Mouse (Mus musculus) heart, embryonic 11.5 days (tissue): ENCODE data around the gene 1700088E04Rik. TPM values are rescaled to one million over a fixed set of nuclear protein-coding genes. Genes with fewer than 3 reads are reported as not detected.
A peak's percentile ranks its signal among the peaks of the same experiment; 100 is the strongest.

Experiments
- ATAC-seq: fragments of 200-750 bp; cut with Nextera tagmentation; replicated peaks from 2 replicates; pipeline ENCODE4 v1.8.0; 2017; ENCODE audit warnings: moderate library complexity; ENCODE audit not compliant: insufficient number of reproducible peaks, low FRiP score, low TSS enrichment
- H3K27ac ChIP-seq: fragments of 300-500 bp; sonication (generic); 2 replicates; pipeline ENCODE4 v1.5.1; 2014; ENCODE audit warnings: mild to moderate bottlenecking, low read depth, low read length
- H3K27me3 ChIP-seq: fragments of 300-500 bp; sonication (generic); 2 replicates; pipeline ENCODE4 v1.6.1; 2014; ENCODE audit warnings: mild to moderate bottlenecking, low read length, mixed read lengths; ENCODE audit not compliant: control insufficient read depth, insufficient read depth
- H3K36me3 ChIP-seq: fragments of 300-500 bp; sonication (generic); 2 replicates; pipeline ENCODE4 v1.6.1; 2014; ENCODE audit warnings: mild to moderate bottlenecking, low read length, moderate library complexity, mixed read lengths; ENCODE audit not compliant: control insufficient read depth, insufficient read depth
- H3K4me1 ChIP-seq: fragments of 300-500 bp; sonication (generic); 2 replicates; pipeline ENCODE4 v1.6.1; 2014; ENCODE audit warnings: low read length; ENCODE audit not compliant: control insufficient read depth, insufficient read depth
- H3K4me2 ChIP-seq: fragments of 300-500 bp; sonication (generic); 2 replicates; pipeline ENCODE4 v1.6.1; 2014; ENCODE audit warnings: mild to moderate bottlenecking, moderate library complexity
- H3K4me3 ChIP-seq: fragments of 300-500 bp; sonication (generic); 2 replicates; pipeline ENCODE4 v1.5.1; 2014; ENCODE audit warnings: low read depth, low read length
- H3K9ac ChIP-seq: fragments of 300-500 bp; sonication (generic); 2 replicates; pipeline ENCODE4 v1.6.1; 2014; ENCODE audit warnings: mild to moderate bottlenecking, low read depth, low read length, moderate library complexity
- H3K9me3 ChIP-seq: fragments of 300-500 bp; sonication (generic); replicated peaks from 2 replicates; pipeline ENCODE4 v1.6.1; 2016; ENCODE audit warnings: low read length; ENCODE audit not compliant: control insufficient read depth
- WGBS: fragments of 180-500 bp; shearing (Covaris S2); extraction: QIAGEN DNeasy Blood & Tissue Kit; methylation state at CpG from one replicate; pipeline ENCODE4 v1.1.7; 2014; ENCODE audit not compliant: insufficient replicate concordance; 5-methylcytosine and 5-hydroxymethylcytosine counted together
- polyA plus RNA-seq: library from polyadenylated mRNA; unstranded; fragments of >200 nt; fragmentation: Nextera tagmentation; extraction: Ambion mirVana; gene quantifications from 2 replicates; pipeline ENCODE4 v1.2.1, GENCODE M21; 2014

Gene 1700088E04Rik
- polyA plus RNA-seq, 1 experiment from 2014 or later, result 7.1 TPM

- no peak overlapping the region for H3K4me3 ChIP-seq
- H3K4me1 ChIP-seq, result peaks cover 15% of the 10 kb centered on the region
- no peak overlapping the region for H3K4me2 ChIP-seq
- no peaks in the 10 kb centered on the region for H3K9me3 ChIP-seq
- no peak overlapping the region for H3K9ac ChIP-seq
- H3K36me3 ChIP-seq, result no peaks in the 10 kb centered on the region
- H3K27ac ChIP-seq, result no peak overlapping the region
- ATAC-seq, result no peak
- peaks cover 89% of the 10 kb centered on the region for H3K27me3 ChIP-seq
- 63% methylated on average over 7 of the region's 7 CpGs for WGBS
Measured at GRCm38 (mm10) chr15:79162301-79162700, 21.2 kb upstream of the 1700088E04Rik start.

DNA sequence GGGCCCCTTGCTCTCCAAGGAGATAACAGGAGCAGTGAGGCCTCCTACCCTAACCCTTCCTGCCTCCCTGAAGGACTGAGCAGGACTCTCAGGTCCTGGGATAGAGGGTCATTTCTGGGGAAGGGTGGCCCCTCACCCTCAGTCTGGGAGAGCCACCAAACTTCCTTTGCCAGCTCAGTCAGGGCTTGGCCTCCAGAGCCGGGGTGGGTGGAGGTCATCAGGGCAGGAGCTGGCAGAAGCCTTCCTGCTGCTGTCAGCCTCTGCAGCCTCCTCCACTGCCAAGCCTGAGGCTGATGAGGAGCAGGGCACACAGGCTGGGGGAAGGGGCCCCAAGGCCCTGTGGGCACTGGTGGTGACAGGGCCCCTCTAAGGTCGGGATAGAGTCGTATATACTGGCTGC is 14.5 kb upstream of the 1700088E04Rik start:
- WGBS, result 36% methylated on average over 3 of the region's 3 CpGs
- Histone ChIP-seq H3K27ac (no peak overlapping the region), H3K9ac (peak overlapping the region; percentile 39; the same call in 1 of the 2 replicates), H3K4me1 (peaks cover 11% of the 10 kb centered on the region), H3K27me3 (peaks cover 30% of the 10 kb centered on the region), H3K4me3 (no peak overlapping the region), H3K36me3 (peaks cover 8% of the 10 kb centered on the region), H3K9me3 (no peaks in the 10 kb centered on the region), H3K4me2 (no peak overlapping the region)
- ATAC-seq, result 0 out of 2 replicates have a peak, but pooled peaks have one; percentile 16

DNA sequence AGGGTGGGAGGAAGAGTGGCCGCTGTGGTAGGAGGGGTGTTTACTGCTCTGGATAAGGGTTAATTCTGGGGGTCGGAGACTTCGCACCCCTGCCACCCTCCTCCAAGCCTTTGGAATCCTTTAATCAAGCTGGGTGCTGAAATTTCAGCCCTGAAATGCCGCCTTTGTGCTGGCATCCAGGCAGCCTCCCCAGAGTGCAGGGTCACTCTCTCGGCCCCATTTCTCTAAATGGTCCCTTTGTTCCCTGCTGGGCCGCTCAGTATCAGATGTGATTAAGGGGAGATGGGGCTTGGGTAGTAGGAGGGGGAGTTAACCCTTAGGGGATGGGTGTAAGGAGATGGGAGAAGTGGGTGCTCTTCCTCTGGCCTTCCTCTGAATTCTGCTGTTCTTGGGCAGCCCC is 11.7 kb upstream of the 1700088E04Rik start:
- H3K9me3 ChIP-seq, result no peaks in the 10 kb centered on the region
- peaks cover 16% of the 10 kb centered on the region for H3K36me3 ChIP-seq
- 53% methylated on average over 6 of the region's 6 CpGs for WGBS
- no peak overlapping the region for H3K4me3 ChIP-seq
- no peak overlapping the region for H3K4me2 ChIP-seq
- H3K4me1 ChIP-seq, result peaks cover 11% of the 10 kb centered on the region
- H3K27me3 ChIP-seq, result 0 out of 2 replicates have a peak, but pooled peaks cover 6% of the 10 kb centered on the region
- ATAC-seq, result no peak
- H3K9ac ChIP-seq, result no peak overlapping the region
- H3K27ac ChIP-seq, result no peak overlapping the region

GRCm38 (mm10) chr15:79151881-79152280 is 10.8 kb upstream of the 1700088E04Rik start:
- no peak overlapping the region for H3K27ac ChIP-seq
- no peak for ATAC-seq

DNA sequence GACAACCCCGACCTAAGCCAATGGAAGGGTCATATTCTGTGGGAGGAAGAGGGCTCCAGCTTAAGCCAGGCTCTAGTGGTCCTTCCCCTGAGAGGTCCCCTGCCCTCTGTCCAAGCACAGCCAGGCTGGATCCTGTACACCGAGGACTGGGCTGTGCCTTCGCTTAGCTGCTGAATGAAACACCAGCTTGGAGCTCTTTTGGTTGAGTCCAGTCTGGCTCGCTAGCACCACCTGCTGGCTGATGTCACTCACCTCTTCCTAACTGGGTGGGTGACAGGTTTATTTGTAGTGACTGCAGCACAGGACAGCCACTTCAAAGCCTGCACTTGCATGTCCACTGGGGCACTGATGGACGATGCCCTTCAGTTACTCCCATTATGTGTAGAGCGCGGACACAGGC is 7.5 kb upstream of the 1700088E04Rik start:
- H3K4me2 ChIP-seq, result no peak overlapping the region
- no peak overlapping the region for H3K9ac ChIP-seq
- peaks cover 30% of the 10 kb centered on the region for H3K36me3 ChIP-seq
- 50% methylated on average over 7 of the region's 7 CpGs for WGBS
- no peak overlapping the region for H3K27ac ChIP-seq
- no peaks in the 10 kb centered on the region for H3K27me3 ChIP-seq
- H3K4me1 ChIP-seq, result no peaks in the 10 kb centered on the region
- ATAC-seq, result peak; percentile 42; the same call in 1 of the 2 replicates
- no peaks in the 10 kb centered on the region for H3K9me3 ChIP-seq
- H3K4me3 ChIP-seq, result no peak overlapping the region

More at GRCm38 (mm10) chr15:79151881-79152280, 10.8 kb upstream of the 1700088E04Rik start:
- Histone ChIP-seq H3K27me3 (0 out of 2 replicates have a peak, but pooled peaks cover 4% of the 10 kb centered on the region), H3K36me3 (peaks cover 24% of the 10 kb centered on the region), H3K4me2 (no peak overlapping the region), H3K9ac (no peak overlapping the region), H3K4me3 (no peak overlapping the region), H3K9me3 (no peaks in the 10 kb centered on the region), H3K4me1 (peaks cover 11% of the 10 kb centered on the region)
- 69% methylated on average over 8 of the region's 8 CpGs for WGBS

DNA sequence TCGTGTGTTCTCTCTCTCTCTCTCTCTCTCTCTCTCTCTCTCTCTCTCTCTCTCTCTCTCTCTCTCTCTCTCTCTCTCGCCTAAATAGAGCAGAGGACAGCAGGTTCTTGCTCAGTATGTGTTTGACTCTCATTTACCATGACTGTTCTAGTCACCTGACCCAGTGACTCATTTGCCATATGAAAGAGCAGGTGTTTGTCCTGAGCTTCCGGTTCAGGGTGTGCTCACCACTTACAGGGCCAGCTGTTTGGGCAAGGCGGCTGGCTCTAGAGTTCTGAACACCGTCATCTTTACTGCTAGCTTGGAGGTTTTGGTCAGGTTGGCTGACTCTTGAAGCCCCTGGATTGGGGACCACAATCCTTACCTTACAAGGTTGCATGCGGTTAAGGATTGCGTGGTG is 4.5 kb upstream of the 1700088E04Rik start:
- peaks cover 22% of the 10 kb centered on the region for H3K36me3 ChIP-seq
- no peak overlapping the region for H3K4me3 ChIP-seq
- H3K27ac ChIP-seq, result no peak overlapping the region
- H3K4me2 ChIP-seq, result no peak overlapping the region
- H3K9me3 ChIP-seq, result no peaks in the 10 kb centered on the region
- WGBS, result 87% methylated on average over 7 of the region's 7 CpGs
- no peaks in the 10 kb centered on the region for H3K27me3 ChIP-seq
- H3K9ac ChIP-seq, result no peak overlapping the region
- peaks cover 9% of the 10 kb centered on the region for H3K4me1 ChIP-seq
- ATAC-seq, result no peak

DNA sequence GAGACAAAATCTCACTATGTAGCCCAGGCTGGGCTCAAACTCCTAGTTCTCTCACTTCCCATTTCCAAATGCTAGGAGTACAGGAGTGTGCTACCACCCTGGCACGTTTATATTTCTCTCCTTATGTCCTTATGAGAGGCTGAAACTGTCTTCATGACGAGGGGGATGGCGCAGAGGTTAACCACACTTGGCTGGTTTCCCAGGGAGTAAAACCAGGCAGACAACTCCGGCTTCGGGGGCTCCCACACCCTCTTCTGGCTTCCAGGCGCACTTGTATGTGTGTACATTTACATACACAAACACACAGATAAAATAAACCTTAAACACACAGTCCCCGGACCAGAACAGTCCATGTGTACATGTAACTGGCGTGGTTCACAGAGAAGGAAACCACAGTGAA is 3.0 kb upstream of the 1700088E04Rik start:
- no peak for ATAC-seq
- no peaks in the 10 kb centered on the region for H3K9me3 ChIP-seq
- H3K4me3 ChIP-seq, result no peak overlapping the region
- no peak overlapping the region for H3K27ac ChIP-seq
- peaks cover 18% of the 10 kb centered on the region for H3K36me3 ChIP-seq
- WGBS, result 87% methylated on average over 8 of the region's 8 CpGs
- H3K4me1 ChIP-seq, result peaks cover 9% of the 10 kb centered on the region
- no peaks in the 10 kb centered on the region for H3K27me3 ChIP-seq
- no peak overlapping the region for H3K4me2 ChIP-seq
- no peak overlapping the region for H3K9ac ChIP-seq

- Histone ChIP-seq H3K9ac (no peak overlapping the region), H3K4me2 (no peak overlapping the region), H3K4me1 (peaks cover 9% of the 10 kb centered on the region), H3K36me3 (peaks cover 18% of the 10 kb centered on the region), H3K27me3 (no peaks in the 10 kb centered on the region), H3K9me3 (no peaks in the 10 kb centered on the region), H3K27ac (no peak overlapping the region), H3K4me3 (no peak overlapping the region)
- no peak for ATAC-seq
- WGBS, result 86% methylated on average over 12 of the region's 12 CpGs
Measured at GRCm38 (mm10) chr15:79143316-79143715, 2.3 kb upstream of the 1700088E04Rik start.

DNA sequence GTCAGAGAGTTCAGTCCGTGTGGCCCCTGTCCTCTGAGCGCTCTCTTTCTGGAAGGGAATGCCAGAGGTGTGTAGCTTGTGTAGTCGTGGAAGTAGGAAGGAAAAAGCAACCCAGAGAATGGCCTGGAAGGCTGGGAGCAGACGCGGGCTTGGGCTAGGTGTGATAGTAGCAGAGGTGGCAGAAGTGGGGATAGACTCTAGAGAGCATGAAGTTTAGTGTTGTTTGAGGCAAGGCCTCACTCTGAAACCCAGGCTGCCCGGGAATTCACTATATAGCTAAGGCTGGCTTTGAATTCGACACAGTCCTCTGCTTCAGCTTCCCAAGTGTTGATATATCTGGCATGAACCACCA is 489 bp upstream of the 1700088E04Rik start:
- Histone ChIP-seq H3K4me1 (peaks cover 9% of the 10 kb centered on the region), H3K27ac (no peak overlapping the region; the same call in 1 of the 2 replicates), H3K9ac (peak overlapping the region; percentile 88), H3K36me3 (peaks cover 7% of the 10 kb centered on the region; the same call in 1 of the 2 replicates), H3K9me3 (no peaks in the 10 kb centered on the region), H3K4me2 (peak overlapping the region; percentile 77), H3K4me3 (peak overlapping the region; percentile 95), H3K27me3 (no peaks in the 10 kb centered on the region)
- WGBS, result 2% methylated on average over 7 of the region's 7 CpGs
- ATAC-seq, result no peak; the same call in 1 of the 2 replicates
